Mouse (Mus musculus) fat pad, adult 2 months (tissue): ENCODE measurements around the gene Gm10750.
"Not testable (repeated sequence)": the region's sequence is repeated elsewhere in the genome, so short reads cannot be mapped to it uniquely, and the experiment has no call there.

ENCODE experiments used
- DNase-seq: peaks from one replicate; pipeline ENCODE4 v3.0.0-alpha.2; 2011; ENCODE audit warnings: low read depth, low spot score; ENCODE audit errors: extremely low read depth

The Gm10750 gene

DNA sequence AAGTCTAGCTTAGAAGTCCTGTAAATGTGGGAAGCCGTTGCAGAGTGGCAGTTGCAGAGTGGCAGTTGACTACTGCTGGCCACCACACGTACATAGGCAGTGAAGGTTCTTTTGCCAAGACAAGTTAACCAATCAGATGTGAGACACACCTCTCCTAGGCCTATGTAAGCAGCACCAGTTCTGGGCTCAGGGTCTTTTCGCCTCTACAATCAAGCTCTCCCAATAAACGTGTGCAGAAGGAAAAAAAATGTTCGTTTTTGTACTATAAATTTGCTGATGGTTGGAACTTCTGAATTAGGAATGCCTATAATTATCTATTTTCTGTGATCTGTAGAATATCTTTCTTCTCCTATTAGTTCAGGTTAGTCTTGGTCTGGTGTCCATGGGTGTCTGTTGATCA is at the start of gene Gm10750:
Gm10750 (minus strand) TSS at position 101 of the 400 bp plus-strand sequence.
- not testable (repeated sequence) for DNase-seq

GRCm38 (mm10) chr2:149004826-149005225 is 12.2 kb downstream of the Gm10750 start:
- DNase-seq, result no peak

DNA sequence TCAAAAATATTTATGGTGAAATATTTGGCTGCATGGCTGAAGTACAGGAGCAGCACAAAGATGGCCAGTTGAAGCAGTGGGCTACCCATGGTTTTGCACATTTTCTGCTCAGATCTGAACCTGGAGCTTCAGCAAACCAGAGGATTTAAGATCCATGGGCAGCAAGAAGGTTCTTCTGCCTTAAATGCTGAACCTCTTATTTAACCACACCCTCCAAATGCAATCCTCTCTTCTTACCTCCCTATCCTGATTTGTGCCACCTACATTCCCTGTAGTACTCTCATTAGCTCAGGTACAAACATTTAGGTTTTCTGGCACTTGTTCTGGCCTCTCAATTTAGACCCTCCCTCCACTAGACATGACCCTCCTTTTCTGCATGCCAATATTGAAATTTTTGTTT is 13.9 kb downstream of the Gm10750 start, which contains the start of gene Gm1330:
Gm1330 (minus strand) TSS at position 101 of the 400 bp plus-strand sequence.
- no peak for DNase-seq

- no peak for DNase-seq
Measured at GRCm38 (mm10) chr2:148995133-148995532, 21.9 kb downstream of the Gm10750 start.
